Mouse (Mus musculus) liver (tissue): ENCODE measurements around the gene Nfix.

Experiments
- DNase-seq: peaks from one replicate; pipeline ENCODE4 v3.0.0-alpha.2; 2020; ENCODE audit warnings: mixed read lengths

Nfix gene

GRCm38 (mm10) chr8:84799999-84800831, at the start of gene Nfix:
TSS of gene Nfix (minus strand) at chr8:84800344.
- DNase-seq = peak; percentile 67

DNA sequence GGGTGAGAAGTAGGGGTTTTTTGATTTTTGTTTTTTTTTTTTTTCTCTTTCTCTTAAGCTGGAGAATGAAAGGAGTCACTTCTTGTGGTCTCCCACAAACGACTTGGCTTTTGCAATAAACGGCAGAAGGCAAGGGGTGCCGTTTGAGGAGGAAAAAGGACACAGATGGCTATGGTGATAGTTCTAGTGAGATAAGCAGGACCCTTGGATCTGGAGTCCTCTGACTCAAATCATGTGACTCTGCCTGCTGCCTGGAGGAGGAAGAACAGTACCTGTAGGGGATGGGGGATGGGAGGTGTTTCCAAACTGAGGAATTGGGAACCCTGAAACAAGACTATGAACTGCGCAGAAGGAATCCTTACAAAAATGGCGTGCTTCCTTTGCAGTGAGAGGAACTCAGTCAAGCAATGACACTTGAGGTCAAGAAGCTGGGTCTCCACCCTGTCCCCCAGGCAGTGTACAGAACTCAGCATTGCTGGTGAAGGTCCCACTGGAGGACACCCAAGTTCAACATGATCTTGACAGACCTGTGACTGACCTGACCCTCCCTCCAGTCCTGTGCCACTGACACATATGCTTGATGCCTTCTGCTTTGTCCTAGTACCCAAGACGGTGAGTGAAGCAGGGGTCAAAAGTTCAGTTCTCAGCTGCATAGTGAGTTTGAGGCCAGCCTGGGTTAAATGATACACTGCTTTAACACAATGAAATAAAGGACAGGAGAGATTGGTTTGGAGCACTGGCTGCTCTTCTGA, 47.7 kb upstream of the Nfix start:
- DNase-seq = peak; percentile 59

- peak; percentile 100 for DNase-seq
These were observed 46.8 kb upstream of the Nfix start, which contains the start of gene Calr for GRCm38 (mm10) chr8:84846722-84847572. TSS of gene Calr (minus strand) at chr8:84846934.

- no peak for DNase-seq
These were observed 46.1 kb upstream of the Nfix start for GRCm38 (mm10) chr8:84846094-84846721.

- DNase-seq = peak; percentile 65
These were observed 45.4 kb upstream of the Nfix start for GRCm38 (mm10) chr8:84845355-84846093.

DNA sequence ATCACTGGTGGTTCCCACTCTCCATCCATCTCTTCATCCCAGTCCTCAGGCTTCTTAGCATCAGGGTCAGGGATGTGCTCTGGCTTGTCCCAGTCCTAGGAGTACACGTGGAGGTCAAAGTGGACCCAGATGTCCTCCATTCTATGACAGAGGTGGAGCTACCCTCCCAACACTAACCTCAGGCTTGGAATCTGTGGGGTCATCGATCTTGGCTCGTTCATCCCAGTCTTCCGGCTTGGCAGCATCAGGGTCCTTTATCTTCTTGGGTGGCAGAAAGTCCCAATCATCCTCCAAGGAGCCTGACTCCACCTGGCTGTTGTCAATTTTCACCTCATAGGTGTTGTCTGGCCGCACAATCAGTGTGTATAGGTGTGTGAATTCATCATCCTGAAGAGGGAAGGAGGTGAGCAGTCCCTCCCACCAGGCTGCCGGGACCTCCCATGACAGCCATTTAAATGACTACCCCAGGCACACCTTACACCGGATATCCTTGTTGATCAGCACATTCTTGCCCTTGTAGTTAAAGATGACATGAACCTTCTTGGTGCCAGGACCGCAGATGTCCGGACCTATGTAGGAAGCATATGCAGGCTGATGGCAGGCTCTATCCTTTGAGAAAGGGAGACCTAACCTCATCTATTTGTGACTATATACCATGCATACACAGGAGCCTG, 44.4 kb upstream of the Nfix start:
- no peak for DNase-seq

DNA sequence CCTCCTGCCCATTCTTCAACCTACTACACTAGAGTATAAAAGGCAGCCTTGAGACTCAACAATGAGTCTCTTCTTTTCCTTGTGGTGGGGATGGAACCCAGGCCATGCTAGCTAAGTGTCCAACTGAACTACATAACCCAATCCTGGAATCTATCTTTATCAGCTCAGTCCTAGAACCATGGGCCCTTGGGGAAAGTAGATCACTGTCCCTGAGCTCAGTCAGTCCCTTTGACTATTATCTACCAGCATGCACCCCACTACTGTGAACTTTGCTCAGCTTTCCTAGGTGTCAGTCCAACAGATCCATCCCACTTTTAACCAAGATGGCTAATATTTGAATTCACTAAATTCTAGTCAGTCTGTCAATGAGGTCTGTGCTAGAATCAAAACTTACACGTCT, 41.4 kb upstream of the Nfix start:
- DNase-seq = no peak

GRCm38 (mm10) chr8:84840248-84840999, 40.3 kb upstream of the Nfix start, which contains the start of gene Rad23a:
TSS of gene Rad23a (minus strand) at chr8:84840665.
- DNase-seq = peak; percentile 94

GRCm38 (mm10) chr8:84839875-84840247, 39.7 kb upstream of the Nfix start:
- no peak for DNase-seq

- peak; percentile 11 for DNase-seq
These were observed 39.3 kb upstream of the Nfix start for GRCm38 (mm10) chr8:84839411-84839810.

DNA sequence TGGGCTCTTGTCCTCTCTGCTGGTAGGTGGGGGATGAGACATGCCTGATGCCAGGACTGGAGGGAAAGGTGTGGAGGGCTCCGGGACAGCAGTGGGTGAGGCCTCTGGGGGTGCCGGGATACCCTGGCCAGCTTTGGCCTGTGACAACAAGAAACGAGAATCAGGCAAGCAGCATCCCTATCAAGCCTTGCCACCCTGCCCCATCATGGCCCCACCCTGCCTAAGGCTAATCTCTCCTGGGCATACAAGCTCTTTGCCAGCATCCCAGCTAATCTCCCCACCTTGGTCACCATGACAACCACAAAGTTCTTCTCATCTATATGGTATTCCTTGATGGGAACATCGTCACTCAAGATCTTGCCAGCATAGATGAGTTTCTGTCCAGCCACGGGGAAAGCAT, 38.4 kb upstream of the Nfix start:
- DNase-seq = peak; percentile 94

GRCm38 (mm10) chr8:84837912-84838470, 37.8 kb upstream of the Nfix start:
- peak; percentile 39 for DNase-seq

GRCm38 (mm10) chr8:84837149-84837911, 37.2 kb upstream of the Nfix start:
- DNase-seq = peak; percentile 35

DNA sequence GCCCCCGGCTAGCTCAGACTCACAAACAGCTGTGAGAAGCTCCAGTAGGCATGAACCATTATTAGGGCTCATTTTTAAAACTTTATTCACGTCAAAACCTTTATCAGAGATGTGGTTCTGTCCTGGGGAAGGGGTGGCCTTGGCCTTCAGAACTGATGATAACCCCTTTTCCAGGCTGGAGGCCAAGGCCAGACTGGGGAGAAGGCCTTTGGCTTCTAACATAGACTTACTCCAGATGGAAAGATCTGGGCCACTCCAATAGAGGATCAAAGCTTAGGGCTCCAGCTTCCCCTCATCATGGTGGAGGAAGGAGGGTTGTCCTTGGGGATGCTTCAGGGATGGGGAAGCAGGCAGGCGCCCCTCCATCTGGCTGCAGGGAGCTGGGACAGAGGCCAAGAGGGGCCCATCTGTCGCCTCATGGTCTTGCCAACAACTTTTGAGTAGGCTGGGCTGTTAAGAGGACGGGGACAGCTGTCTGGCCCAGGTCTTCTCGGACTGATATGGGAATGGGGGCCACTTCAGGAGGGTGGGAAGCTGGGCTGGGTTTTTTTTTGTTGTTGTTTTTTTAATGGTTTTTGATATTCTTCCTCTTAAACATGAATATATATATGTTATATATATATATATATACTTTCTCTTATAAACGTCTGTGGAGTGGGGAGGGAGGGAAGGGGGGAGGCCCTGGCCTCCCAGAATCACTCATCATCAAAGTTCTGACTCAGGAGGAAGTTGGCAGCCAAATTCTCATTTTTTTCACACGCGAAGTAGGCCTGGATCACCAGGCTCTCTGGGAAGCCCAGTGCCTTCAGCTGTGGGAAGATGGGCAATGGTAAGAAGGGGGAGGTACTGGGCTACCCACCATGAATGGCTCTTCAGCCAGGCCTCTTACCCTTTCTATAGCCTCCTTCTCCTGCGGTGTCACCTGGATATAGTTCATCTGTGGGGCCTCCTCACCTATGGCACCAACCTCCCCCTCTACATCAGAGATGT, 35.0 kb upstream of the Nfix start:
- peak; percentile 31 for DNase-seq

- DNase-seq = peak; percentile 13
These were observed 34.1 kb upstream of the Nfix start for GRCm38 (mm10) chr8:84834002-84834865.
